Mouse (Mus musculus) stomach, postnatal 0 days (tissue): Measurements from ENCODE around the gene Apoa5. TPM values are rescaled to one million over a fixed set of nuclear protein-coding genes. Genes with fewer than 3 reads are reported as not detected.

Experiments
- ATAC-seq: fragments of 200-750 bp; cut with Nextera tagmentation; 2 replicates; pipeline ENCODE4 v1.8.0; 2017; ENCODE audit not compliant: low FRiP score, low TSS enrichment
- DNase-seq: peaks from one replicate; pipeline ENCODE4 v3.0.0-alpha.2; 2016; ENCODE audit warnings: low spot score
- H3K27ac ChIP-seq: fragments of 300-500 bp; sonication (generic); replicated peaks from 2 replicates; pipeline ENCODE4 v1.5.1; 2014; ENCODE audit warnings: mild to moderate bottlenecking, control low read depth
- H3K27me3 ChIP-seq: fragments of 300-500 bp; sonication (generic); 2 replicates; pipeline ENCODE4 v1.6.1; 2014; ENCODE audit warnings: low read length; ENCODE audit not compliant: control insufficient read depth, insufficient read depth
- H3K36me3 ChIP-seq: fragments of 300-500 bp; sonication (generic); 2 replicates; pipeline ENCODE4 v1.6.1; 2014; ENCODE audit warnings: low read length, mixed read lengths; ENCODE audit not compliant: control insufficient read depth, insufficient read depth
- H3K4me1 ChIP-seq: fragments of 300-500 bp; sonication (generic); replicated peaks from 2 replicates; pipeline ENCODE4 v1.6.1; 2014; ENCODE audit warnings: antibody characterized with exemption; ENCODE audit not compliant: control insufficient read depth, insufficient read depth
- H3K4me2 ChIP-seq: fragments of 300-500 bp; sonication (generic); replicated peaks from 2 replicates; pipeline ENCODE4 v1.6.1; 2014; ENCODE audit warnings: low read depth, mild to moderate bottlenecking, control low read depth, moderate library complexity
- H3K4me3 ChIP-seq: fragments of 300-500 bp; sonication (generic); 2 replicates; pipeline ENCODE4 v1.5.1; 2014; ENCODE audit warnings: low read depth, low read length, control low read depth
- H3K9ac ChIP-seq: fragments of 300-500 bp; sonication (generic); 2 replicates; pipeline ENCODE4 v1.6.1; 2014; ENCODE audit warnings: mild to moderate bottlenecking, low read length, control low read depth, mixed read lengths
- H3K9me3 ChIP-seq: fragments of 300-500 bp; sonication (generic); 2 replicates; pipeline ENCODE4 v1.6.1; 2016; ENCODE audit warnings: low read length; ENCODE audit not compliant: control insufficient read depth
- CTCF ChIP-seq: IDR thresholded peaks from 2 replicates; pipeline ENCODE4 v1.5.1; 2016; ENCODE audit warnings: antibody characterized with exemption, low read depth, mild to moderate bottlenecking, moderate library complexity
- EP300 ChIP-seq: optimal IDR thresholded peaks from 2 replicates; pipeline ENCODE3; 2016; ENCODE audit warnings: antibody characterized with exemption
- WGBS: fragments of 180-500 bp; shearing (Covaris S2); extraction: QIAGEN DNeasy Blood & Tissue Kit; methylation state at CpG from one replicate; pipeline ENCODE4 v1.1.7; 2014; 5-methylcytosine and 5-hydroxymethylcytosine counted together
- polyA plus RNA-seq: library from polyadenylated mRNA; unstranded; fragments of >200 nt; fragmentation: Nextera tagmentation; extraction: Ambion mirVana; gene quantifications from 2 replicates; pipeline ENCODE4 v1.2.1, GENCODE M21; 2015

The Apoa5 gene
- polyA plus RNA-seq, 1 experiment from 2014 or later: 0.47 TPM

- no peak for ATAC-seq
- TF ChIP-seq EP300: no peak
- no peak for TF ChIP-seq CTCF
- 72% methylated on average over 10 of the region's 10 CpGs for WGBS
Observed at GRCm38 (mm10) chr9:46256658-46257385, 11.6 kb upstream of the Apoa5 start.

GRCm38 (mm10) chr9:46257546-46257945 is 10.9 kb upstream of the Apoa5 start:
- no peaks in the 10 kb centered on the region for H3K4me1 ChIP-seq
- H3K9ac ChIP-seq: no peak overlapping the region
- ATAC-seq: no peak
- 91% methylated on average over 3 of the region's 3 CpGs for WGBS
- H3K4me2 ChIP-seq: no peak overlapping the region
- no peak overlapping the region for H3K27ac ChIP-seq
- H3K9me3 ChIP-seq: no peaks in the 10 kb centered on the region
- no peaks in the 10 kb centered on the region for H3K36me3 ChIP-seq
- TF ChIP-seq EP300 (no peak), CTCF (no peak)
- H3K4me3 ChIP-seq: no peak overlapping the region
- no peak for DNase-seq
- no peaks in the 10 kb centered on the region for H3K27me3 ChIP-seq

More at GRCm38 (mm10) chr9:46256658-46257385, 11.6 kb upstream of the Apoa5 start:
- H3K4me3 ChIP-seq: no peak overlapping the region
- no peaks in the 10 kb centered on the region for H3K9me3 ChIP-seq
- H3K36me3 ChIP-seq: no peaks in the 10 kb centered on the region
- H3K4me1 ChIP-seq: no peaks in the 10 kb centered on the region
- no peak for DNase-seq
- no peak overlapping the region for H3K4me2 ChIP-seq
- no peak overlapping the region for H3K27ac ChIP-seq
- no peak overlapping the region for H3K9ac ChIP-seq
- H3K27me3 ChIP-seq: no peaks in the 10 kb centered on the region

- WGBS: 89% methylated on average over 6 of the region's 6 CpGs
- no peak for TF ChIP-seq CTCF
- TF ChIP-seq EP300: no peak
- Histone ChIP-seq H3K9ac (no peak overlapping the region), H3K4me3 (no peak overlapping the region), H3K36me3 (no peaks in the 10 kb centered on the region), H3K27me3 (no peaks in the 10 kb centered on the region), H3K4me1 (no peaks in the 10 kb centered on the region), H3K9me3 (no peaks in the 10 kb centered on the region), H3K4me2 (no peak overlapping the region), H3K27ac (no peak overlapping the region)
- DNase-seq (no peak), ATAC-seq (no peak)
Observed at GRCm38 (mm10) chr9:46259111-46259510, 9.3 kb upstream of the Apoa5 start.

DNA sequence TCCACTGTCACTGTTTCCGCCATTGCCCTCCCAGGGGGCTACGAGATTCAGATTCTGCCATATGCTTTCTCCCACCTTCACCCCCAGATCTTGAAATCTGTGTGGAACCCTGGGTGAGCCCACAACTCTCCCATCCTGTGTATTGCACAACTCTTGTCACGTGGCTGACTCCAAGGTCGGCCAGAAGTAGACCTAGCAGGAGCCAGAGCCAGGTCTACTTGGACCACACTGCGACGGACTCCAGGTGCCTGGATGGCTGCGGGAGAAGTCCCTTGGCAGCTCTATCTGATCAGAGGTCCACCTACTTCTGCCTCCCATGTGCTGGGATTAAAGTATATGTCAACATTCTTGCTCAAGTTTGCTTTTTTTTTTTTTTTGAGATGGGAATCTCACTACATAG is 7.3 kb upstream of the Apoa5 start:
- Histone ChIP-seq H3K36me3 (no peaks in the 10 kb centered on the region), H3K4me3 (no peak overlapping the region), H3K4me1 (no peaks in the 10 kb centered on the region), H3K9me3 (no peaks in the 10 kb centered on the region), H3K4me2 (no peak overlapping the region), H3K27me3 (no peaks in the 10 kb centered on the region), H3K27ac (no peak overlapping the region), H3K9ac (no peak overlapping the region)
- WGBS: 79% methylated on average over 7 of the region's 7 CpGs
- TF ChIP-seq EP300: no peak
- TF ChIP-seq CTCF: no peak
- DNase-seq (no peak), ATAC-seq (no peak)

- H3K9me3 ChIP-seq: no peaks in the 10 kb centered on the region
- no peak overlapping the region for H3K27ac ChIP-seq
- TF ChIP-seq CTCF (no peak), EP300 (no peak)
- H3K27me3 ChIP-seq: no peaks in the 10 kb centered on the region
- no peaks in the 10 kb centered on the region for H3K36me3 ChIP-seq
- no peak overlapping the region for H3K9ac ChIP-seq
- H3K4me2 ChIP-seq: no peak overlapping the region
- DNase-seq: no peak
- no peak for ATAC-seq
- WGBS: 93% methylated on average over 5 of the region's 5 CpGs
- H3K4me1 ChIP-seq: no peaks in the 10 kb centered on the region; the same call in 1 of the 2 replicates
- no peak overlapping the region for H3K4me3 ChIP-seq
Observed at GRCm38 (mm10) chr9:46269125-46269524, 692 bp downstream of the Apoa5 start.

DNA sequence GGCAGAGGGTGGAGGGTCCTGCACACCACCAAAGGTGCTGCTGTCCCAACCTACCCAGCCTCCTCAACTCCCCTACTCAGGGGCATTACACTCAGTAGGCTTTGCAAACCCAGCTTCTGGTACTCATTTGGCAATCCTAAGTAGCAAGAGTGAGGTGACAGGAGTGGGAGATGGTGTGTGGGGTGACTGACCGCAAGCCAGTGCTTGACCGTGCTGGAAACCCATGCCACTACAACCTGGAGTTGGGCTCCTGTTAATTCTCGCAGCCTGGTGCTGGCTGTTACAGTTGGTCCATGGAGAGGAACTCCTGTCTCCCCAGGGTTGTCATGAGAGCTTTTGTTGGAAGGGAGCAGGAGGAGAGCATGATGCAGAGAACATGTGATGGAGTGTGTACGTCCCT is 2.3 kb downstream of the Apoa5 start:
- 89% methylated on average over 4 of the region's 4 CpGs for WGBS
- DNase-seq (no peak), ATAC-seq (no peak)
- TF ChIP-seq CTCF: no peak
- TF ChIP-seq EP300: no peak
- H3K27ac ChIP-seq: no peak overlapping the region
- H3K27me3 ChIP-seq: no peaks in the 10 kb centered on the region
- no peaks in the 10 kb centered on the region for H3K9me3 ChIP-seq
- H3K4me1 ChIP-seq: no peaks in the 10 kb centered on the region; the same call in 1 of the 2 replicates
- H3K4me3 ChIP-seq: no peak overlapping the region
- no peak overlapping the region for H3K4me2 ChIP-seq
- H3K36me3 ChIP-seq: peaks cover 3% of the 10 kb centered on the region
- H3K9ac ChIP-seq: no peak overlapping the region
